Mouse (Mus musculus) spleen, adult 2 months (tissue): ENCODE data around the gene Fxn.

Experiments used
- CTCF ChIP-seq: fragments of 200-500 bp; IDR thresholded peaks from 2 replicates; pipeline ENCODE4 v1.5.1; 2011; ENCODE audit warnings: mild to moderate bottlenecking, inconsistent platforms; ENCODE audit not compliant: insufficient read depth, insufficient read length, insufficient replicate concordance; ENCODE audit errors: extremely low read depth
- POLR2A ChIP-seq: fragments of 200-500 bp; IDR thresholded peaks from 2 replicates; pipeline ENCODE4 v1.6.1; 2011; ENCODE audit warnings: low read depth, low read length, inconsistent platforms

- TF ChIP-seq CTCF (no peak), POLR2A (no peak)
Observed at GRCm38 (mm10) chr19:24221455-24221854, 59.0 kb downstream of the Fxn start.
